ENCODE assay signal across 9 mouse cellular contexts in genomic region chr1:33964643-33965042, GRCm38 (mm10). TPM values are rescaled to one million over a fixed set of nuclear protein-coding genes. Genes with fewer than 3 reads are reported as not detected.
DNase-seq lines count a peak whose midpoint lies in the region; ATAC-seq and TF ChIP-seq lines count a peak whose summit lies in the region.
"Had no signal": no experiment of that assay in that cellular context is flagged by ENCODE, and none has a peak within 500 bp of the region (broad histone marks: within the 10 kb centered on the region; RNA-seq: fewer than 3 reads in every experiment).

No protein-coding gene starts in this region.

- in situ Hi-C loops in Patski (cut with MboI; ENCODE audit: low pct_unique_long_range_greater_than_20kb) = loop anchor here (5.0 to 10.0 kb wide), 3 partner anchors 72 to 302 kb away; no protein-coding TSS in a partner anchor

- no peak for TF ChIP-seq EP300 in liver, embryonic 14.5 days (IDR thresholded peaks at IDR 0.05; ENCODE audit: low read depth)

- TF ChIP-seq CTCF in Patski (IDR thresholded peaks at IDR 0.05) = peak; percentile 77
- TF ChIP-seq CTCF in liver, embryonic 14.5 days (IDR thresholded peaks at IDR 0.05; ENCODE audit: low read depth) = peak; percentile 32; the same call in 1 of the 2 replicates

- 0 out of 2 replicates have a peak, but pooled peaks have one; percentile 11 for ATAC-seq in limb, embryonic 14.5 days (ENCODE audit: low FRiP score, low read depth)
- ATAC-seq in Patski = peak; percentile 89
- ATAC-seq in heart, embryonic 16.5 days (replicated peaks; ENCODE audit: extremely low read depth, insufficient read depth, low FRiP score) = peak; percentile 8; the same call in 1 of the 2 replicates
- no peak for ATAC-seq in liver, embryonic 14.5 days (ENCODE audit: insufficient read depth)

- 42% methylated on average over 5 of the region's 5 CpGs for WGBS in limb, embryonic 14.5 days
- 55% methylated on average over 5 of the region's 5 CpGs for WGBS in limb, embryonic 10.5 days
- 29% methylated on average over 5 of the region's 5 CpGs for WGBS in heart, embryonic 16.5 days
- 25% methylated on average over 5 of the region's 5 CpGs for WGBS in liver, embryonic 14.5 days (ENCODE audit: insufficient replicate concordance)

- CTCF ChIA-PET in Patski (lab: Charles Lee) = interaction anchor here (0.7 to 6.5 kb wide), 13 partner anchors 11 to 301 kb away, joined by 3 to 70 read pairs (median 4); partner anchors contain the start of gene Bend6

- no peak overlapping the region for H3K4me2 ChIP-seq in limb, embryonic 14.5 days (replicated peaks; ENCODE audit: low read depth, low read length, severe bottlenecking)
- peak overlapping the region; percentile 29; the same call in 1 of the 2 replicates for H3K4me2 ChIP-seq in heart, embryonic 16.5 days (ENCODE audit: low read depth, low read length)
- H3K4me2 ChIP-seq in liver, embryonic 14.5 days (ENCODE audit: low read depth) = no peak overlapping the region

- no peaks in the 10 kb centered on the region for H3K9me3 ChIP-seq in limb, embryonic 14.5 days (ENCODE audit: control insufficient read depth, low read length)
- no peaks in the 10 kb centered on the region for H3K9me3 ChIP-seq in limb, embryonic 10.5 days (replicated peaks)
- no peaks in the 10 kb centered on the region for H3K9me3 ChIP-seq in heart, embryonic 16.5 days (replicated peaks; ENCODE audit: control insufficient read depth, low read length)
- H3K9me3 ChIP-seq in liver, embryonic 14.5 days (ENCODE audit: control insufficient read depth, low read length) = no peaks in the 10 kb centered on the region

- peak; percentile 64 for DNase-seq in limb, embryonic 14.5 days (ENCODE audit: low spot score)
- no peak for DNase-seq in limb, embryonic 10.5 days (ENCODE audit: low spot score)
- DNase-seq in Patski (ENCODE audit: low read depth, low spot score) = no peak
- DNase-seq in cerebellum, adult 18-20 months = peak; percentile 74 to 79
- DNase-seq in liver, embryonic 14.5 days (ENCODE audit: low read depth in 3 of 3, low spot score in 3 of 3) = peak in 1 of 3 experiments; percentile 13
- DNase-seq in thymus, postnatal 25 days = peak; percentile 15
- no peak for DNase-seq in ovary, postnatal 36 days (ENCODE audit: low spot score)

- no peak overlapping the region for H3K9ac ChIP-seq in limb, embryonic 14.5 days (ENCODE audit: low read depth, low read length, severe bottlenecking)
- H3K9ac ChIP-seq in heart, embryonic 16.5 days (ENCODE audit: low read length) = 0 out of 2 replicates have a peak overlapping the region, but pooled peaks have one; percentile 23
- no peak overlapping the region for H3K9ac ChIP-seq in liver, embryonic 14.5 days (replicated peaks)

- POLR2A ChIA-PET in Patski (lab: Charles Lee) = no interaction called here

- H3K36me3 ChIP-seq in limb, embryonic 14.5 days (ENCODE audit: control insufficient read depth, insufficient read depth, low read length) = no peaks in the 10 kb centered on the region
- no peaks in the 10 kb centered on the region for H3K36me3 ChIP-seq in limb, embryonic 10.5 days
- H3K36me3 ChIP-seq in heart, embryonic 16.5 days (ENCODE audit: control insufficient read depth, insufficient read depth) = no peaks in the 10 kb centered on the region
- no peaks in the 10 kb centered on the region for H3K36me3 ChIP-seq in liver, embryonic 14.5 days (replicated peaks; ENCODE audit: control insufficient read depth, insufficient read depth, low read depth)

- H3K4me1 ChIP-seq in limb, embryonic 14.5 days (ENCODE audit: control insufficient read depth, insufficient read depth, low read length) = no peaks in the 10 kb centered on the region
- peaks cover 8% of the 10 kb centered on the region for H3K4me1 ChIP-seq in limb, embryonic 10.5 days
- peaks cover 10% of the 10 kb centered on the region for H3K4me1 ChIP-seq in heart, embryonic 16.5 days (ENCODE audit: control insufficient read depth, insufficient read depth, low read length)
- no peaks in the 10 kb centered on the region for H3K4me1 ChIP-seq in liver, embryonic 14.5 days (replicated peaks; ENCODE audit: control insufficient read depth in 2 of 2, insufficient read depth in 2 of 2, low read length in 1 of 2)

- H3K27me3 ChIP-seq in limb, embryonic 14.5 days (ENCODE audit: control insufficient read depth, insufficient read depth, low read length) = no peaks in the 10 kb centered on the region
- no peaks in the 10 kb centered on the region for H3K27me3 ChIP-seq in limb, embryonic 10.5 days (ENCODE audit: low read depth, poor library complexity, severe bottlenecking)
- H3K27me3 ChIP-seq in Patski = no peaks in the 10 kb centered on the region
- no peaks in the 10 kb centered on the region for H3K27me3 ChIP-seq in heart, embryonic 16.5 days (ENCODE audit: control insufficient read depth, insufficient read depth, low read length)
- no peaks in the 10 kb centered on the region for H3K27me3 ChIP-seq in liver, embryonic 14.5 days (ENCODE audit: control insufficient read depth, insufficient read depth, low read length)

- no peak overlapping the region for H3K4me3 ChIP-seq in limb, embryonic 14.5 days (replicated peaks; ENCODE audit: low read length)
- no peak overlapping the region for H3K4me3 ChIP-seq in limb, embryonic 10.5 days
- H3K4me3 ChIP-seq in heart, embryonic 16.5 days (ENCODE audit: low read length) = no peak overlapping the region
- H3K4me3 ChIP-seq in liver, embryonic 14.5 days (ENCODE audit: insufficient read depth in 1 of 2, low read depth in 2 of 2, low read length in 2 of 2) = no peak overlapping the region
- H3K4me3 ChIP-seq: erythroblast, embryonic 14.5 days had no signal

- TF ChIP-seq POLR2A in limb, embryonic 14.5 days (IDR thresholded peaks at IDR 0.05; ENCODE audit: borderline replicate concordance, extremely low read depth, insufficient read depth, insufficient read length) = no peak

- H3K27ac ChIP-seq in limb, embryonic 14.5 days (replicated peaks; ENCODE audit: low read depth, low read length) = no peak overlapping the region
- no peak overlapping the region for H3K27ac ChIP-seq in limb, embryonic 10.5 days
- no peak overlapping the region for H3K27ac ChIP-seq in heart, embryonic 16.5 days (ENCODE audit: low read length)
- no peak overlapping the region for H3K27ac ChIP-seq in liver, embryonic 14.5 days

RNA-seq across cellular contexts. Expression of gene Dst, which starts 56.6 kb away (rescaled TPM):
- 34.6 and 42.5 TPM in 2 replicates for polyA plus RNA-seq in limb, embryonic 14.5 days (2012; rRNA removed)
- 34.9 and 39.4 TPM in 2 replicates for polyA plus RNA-seq in limb, embryonic 14.5 days (2014; fragmentation: Nextera tagmentation; extraction: Ambion mirVana)
- 7.2 and 9.7 TPM in 2 replicates for polyA plus RNA-seq in limb, embryonic 10.5 days (2016; fragmentation: Nextera tagmentation; extraction: Ambion mirVana)
- 176 TPM for polyA plus RNA-seq in Patski (2021)
- 23.1 and 24.0 TPM in 2 replicates for polyA plus RNA-seq in heart, embryonic 16.5 days (2015; fragmentation: Nextera tagmentation; extraction: Ambion mirVana)
- polyA plus RNA-seq in liver, embryonic 14.5 days (2012; rRNA removed) = 4.3 and 5.0 TPM in 2 replicates
- polyA plus RNA-seq in liver, embryonic 14.5 days (2014; fragmentation: Nextera tagmentation; extraction: Ambion mirVana) = 4.3 and 4.9 TPM in 2 replicates

RNA-seq across cellular contexts. Expression of gene Bend6, which starts 57.0 kb away (rescaled TPM):
- polyA plus RNA-seq in limb, embryonic 14.5 days (2012; rRNA removed) = 1.3 and 1.5 TPM in 2 replicates
- polyA plus RNA-seq in limb, embryonic 14.5 days (2014; fragmentation: Nextera tagmentation; extraction: Ambion mirVana) = 1.1 and 1.5 TPM in 2 replicates
- polyA plus RNA-seq in limb, embryonic 10.5 days (2016; fragmentation: Nextera tagmentation; extraction: Ambion mirVana) = 1.2 and 1.5 TPM in 2 replicates
- polyA plus RNA-seq in Patski (2021) = 3.5 TPM
- 3.9 and 5.0 TPM in 2 replicates for polyA plus RNA-seq in heart, embryonic 16.5 days (2015; fragmentation: Nextera tagmentation; extraction: Ambion mirVana)
- 0.37 and 0.49 TPM in 2 replicates for polyA plus RNA-seq in liver, embryonic 14.5 days (2012; rRNA removed)
- 0.47 and 0.82 TPM in 2 replicates for polyA plus RNA-seq in liver, embryonic 14.5 days (2014; fragmentation: Nextera tagmentation; extraction: Ambion mirVana)
- polyA plus RNA-seq: erythroblast, embryonic 14.5 days had no signal

Comparison
In these comparisons a context has a peak if more than half of its experiments do, and no peak if none do; other contexts are left out.
1. DNase-seq: peak in limb, embryonic 14.5 days (single experiment), cerebellum, adult 18-20 months (2 of 2) and thymus, postnatal 25 days (single experiment); none in limb, embryonic 10.5 days (single experiment), Patski (single experiment) and ovary, postnatal 36 days (single experiment).